Mouse (Mus musculus) CH12.LX (cell line): Measurements from ENCODE around the gene Mavs. TPM values are rescaled to one million over a fixed set of nuclear protein-coding genes. Genes with fewer than 3 reads are reported as not detected.

Source experiments
- DNase-seq: peaks from one replicate; pipeline ENCODE4 v3.0.0-alpha.2; 2013; ENCODE audit errors: extremely low read depth
- H3K27ac ChIP-seq: 2 replicates; pipeline ENCODE4 v1.5.1; 2012; ENCODE audit warnings: low read depth, mild to moderate bottlenecking, control low read depth, moderate library complexity; ENCODE audit not compliant: insufficient read depth
- H3K27me3 ChIP-seq: replicated peaks from 2 replicates; pipeline ENCODE3; 2012; ENCODE audit warnings: inconsistent platforms
- H3K36me3 ChIP-seq, 2 experiments: replicated peaks in 1 of 2; 2 replicates each; pipeline versions ENCODE3 to v1.6.1; 2012; ENCODE audit warnings: inconsistent platforms in 1 of 2, low read length in 1 of 2, mild to moderate bottlenecking in 1 of 2, mixed read lengths in 1 of 2, moderate library complexity in 1 of 2; ENCODE audit not compliant: control insufficient read depth in 1 of 2, insufficient read depth in 1 of 2
- H3K4me1 ChIP-seq, 2 experiments: 2 replicates each; pipeline ENCODE4 v1.6.1; 2012; ENCODE audit warnings: inconsistent platforms in 1 of 2, moderate library complexity in 1 of 2; ENCODE audit not compliant: insufficient read depth in 2 of 2, control insufficient read depth in 1 of 2
- H3K4me2 ChIP-seq: 2 replicates; pipeline ENCODE4 v1.6.1; 2012; ENCODE audit warnings: low read depth, mild to moderate bottlenecking, control low read depth; ENCODE audit not compliant: poor library complexity, insufficient read depth, severe bottlenecking
- H3K4me3 ChIP-seq, 3 experiments: fragments of 150-350 bp in 1 of 3; sonication (generic) in 1 of 3; replicated peaks in 1 of 3; 2 replicates each; pipeline versions ENCODE3 to v1.5.1; 2011 to 2012; ENCODE audit warnings: low read depth in 2 of 3, low read length in 2 of 3, mild to moderate bottlenecking in 2 of 3, moderate library complexity in 2 of 3, control low read depth in 1 of 3, improper control_type of control experiment in 1 of 3, inconsistent platforms in 1 of 3, mixed read lengths in 1 of 3; ENCODE audit not compliant: poor library complexity in 1 of 3
- H3K79me2 ChIP-seq: replicated peaks from 2 replicates; pipeline ENCODE4 v1.6.1; 2012; ENCODE audit warnings: mild to moderate bottlenecking, moderate library complexity; ENCODE audit not compliant: control insufficient read depth, poor library complexity, insufficient read depth, severe bottlenecking; ENCODE audit errors: extremely low read depth
- H3K9ac ChIP-seq: 2 replicates; pipeline ENCODE4 v1.6.1; 2012; ENCODE audit warnings: low read depth, mild to moderate bottlenecking, control low read depth, moderate library complexity; ENCODE audit not compliant: insufficient read depth
- H3K9me3 ChIP-seq: replicated peaks from 2 replicates; pipeline ENCODE3; 2012; ENCODE audit warnings: low read length, inconsistent platforms, mixed read lengths
- BHLHE40 ChIP-seq: IDR thresholded peaks from 2 replicates; pipeline ENCODE4 v1.6.1; 2011; ENCODE audit warnings: mild to moderate bottlenecking, low read depth, low read length, improper control_type of control experiment
- CHD1 ChIP-seq: IDR thresholded peaks from 2 replicates; pipeline ENCODE4 v1.6.1; 2012; ENCODE audit warnings: low read depth, low read length, improper control_type of control experiment, inconsistent platforms
- CHD2 ChIP-seq: IDR thresholded peaks from 2 replicates; pipeline ENCODE4 v1.6.1; 2011; ENCODE audit warnings: low read length, improper control_type of control experiment
- CTCF ChIP-seq, 2 experiments: IDR thresholded peaks in 1 of 2; conservative IDR thresholded peaks in 1 of 2; 2 replicates each; pipeline ENCODE4 v1.5.1; 2011 to 2012; ENCODE audit warnings: low read depth in 2 of 2, low read length in 2 of 2, improper control_type of control experiment in 1 of 2, inconsistent platforms in 1 of 2, mild to moderate bottlenecking in 1 of 2, moderate library complexity in 1 of 2
- ELF1 ChIP-seq: IDR thresholded peaks from 2 replicates; pipeline ENCODE4 v1.6.1; 2014; ENCODE audit warnings: low read depth, mild to moderate bottlenecking, inconsistent platforms, low read length, improper control_type of control experiment
- GABPA ChIP-seq: IDR thresholded peaks from 2 replicates; pipeline ENCODE4 v1.6.1; 2012; ENCODE audit warnings: low read depth, low read length, improper control_type of control experiment, inconsistent platforms; ENCODE audit not compliant: insufficient replicate concordance
- HCFC1 ChIP-seq: IDR thresholded peaks from 2 replicates; pipeline ENCODE4 v1.6.1; 2012; ENCODE audit warnings: low read depth, mild to moderate bottlenecking, inconsistent platforms, low read length, improper control_type of control experiment
- IRF4 ChIP-seq: IDR thresholded peaks from 2 replicates; pipeline ENCODE4 v1.6.1; 2014; ENCODE audit warnings: low read depth, mild to moderate bottlenecking, inconsistent platforms, low read length, improper control_type of control experiment
- JUN ChIP-seq: IDR thresholded peaks from 2 replicates; pipeline ENCODE4 v1.6.1; 2011; ENCODE audit warnings: low read depth, mild to moderate bottlenecking, low read length, improper control_type of control experiment, moderate library complexity; ENCODE audit not compliant: insufficient read depth
- MAFK ChIP-seq: IDR thresholded peaks from 2 replicates; pipeline ENCODE4 v1.6.1; 2011; ENCODE audit warnings: low read length, improper control_type of control experiment; ENCODE audit not compliant: insufficient replicate concordance
- MAX ChIP-seq: IDR thresholded peaks from 2 replicates; pipeline ENCODE4 v1.6.1; 2011; ENCODE audit warnings: low read length, improper control_type of control experiment
- MYC ChIP-seq: IDR thresholded peaks from 2 replicates; pipeline ENCODE4 v1.6.1; 2011; ENCODE audit warnings: low read depth, mild to moderate bottlenecking, improper control_type of control experiment, low read length
- NELFE ChIP-seq: IDR thresholded peaks from 2 replicates; pipeline ENCODE4 v1.6.1; 2011; ENCODE audit warnings: low read depth, low read length, improper control_type of control experiment
- RAD21 ChIP-seq: IDR thresholded peaks from 2 replicates; pipeline ENCODE4 v1.6.1; 2011; ENCODE audit warnings: low read depth, mild to moderate bottlenecking, low read length, improper control_type of control experiment, moderate library complexity
- RCOR1 ChIP-seq: conservative IDR thresholded peaks from 2 replicates; pipeline ENCODE4 v1.6.1; 2012; ENCODE audit warnings: low read depth, mild to moderate bottlenecking, inconsistent platforms, low read length, improper control_type of control experiment
- SIN3A ChIP-seq: IDR thresholded peaks from 2 replicates; pipeline ENCODE4 v1.6.1; 2012; ENCODE audit warnings: low read length, improper control_type of control experiment, inconsistent platforms
- TBP ChIP-seq: conservative IDR thresholded peaks from 2 replicates; pipeline ENCODE4 v1.6.1; 2011; ENCODE audit warnings: low read depth, low read length, improper control_type of control experiment
- UBTF ChIP-seq: IDR thresholded peaks from 2 replicates; pipeline ENCODE4 v1.6.1; 2012; ENCODE audit warnings: low read depth, mild to moderate bottlenecking, inconsistent platforms, low read length, improper control_type of control experiment, moderate library complexity
- USF2 ChIP-seq: conservative IDR thresholded peaks from 2 replicates; pipeline ENCODE4 v1.6.1; 2011; ENCODE audit warnings: low read depth, low read length, improper control_type of control experiment
- ZKSCAN1 ChIP-seq: IDR thresholded peaks from 2 replicates; pipeline ENCODE4 v1.6.1; 2012; ENCODE audit warnings: low read depth, inconsistent platforms, low read length, improper control_type of control experiment, borderline replicate concordance
- ZMIZ1 ChIP-seq: IDR thresholded peaks from 2 replicates; pipeline ENCODE4 v1.6.1; 2012; ENCODE audit warnings: low read depth, mild to moderate bottlenecking, inconsistent platforms, low read length, improper control_type of control experiment
- ZNF384 ChIP-seq: IDR thresholded peaks from 2 replicates; pipeline ENCODE4 v1.6.1; 2012; ENCODE audit warnings: low read depth, low read length, improper control_type of control experiment, inconsistent platforms
- dilution Hi-C: fragments of 300-500 bp; cut with MboI; formaldehyde crosslinking; loops from 2 replicates; pipeline ENCODE4 v1.14.3; 2020; ENCODE audit warnings: low sequenced_read_pairs; ENCODE audit not compliant: extremely low pct_unique_long_range_greater_than_20kb, extremely low pct_ligation_motif_present
- in situ Hi-C: fragments of 300-500 bp; cut with MboI; formaldehyde crosslinking; loops from 3 replicates; pipeline ENCODE4 v1.14.3; 2019; ENCODE audit warnings: low sequenced_read_pairs, low pct_ligation_motif_present, low pct_unique_long_range_greater_than_20kb, mixed read lengths
- polyA plus RNA-seq: library from polyadenylated mRNA; unstranded; fragments of >175 nt; gene quantifications from 2 replicates; pipeline ENCODE4 v1.2.1, GENCODE M21; 2012; ENCODE audit warnings: low read depth; ENCODE audit not compliant: insufficient read length
- total RNA-seq, 2 experiments: library from RNA; depleted of rRNA; stranded (reverse); fragments of 300-350 nt in 1 of 2; fragments of >200 nt in 1 of 2; gene quantifications; 2 replicates each; pipeline ENCODE4 v1.2.3; 2012 to 2014

Gene Mavs
- total and polyA plus RNA-seq, 3 experiments, result 18.5 to 34.5 (median 25.6) TPM

GRCm38 (mm10) chr2:131220030-131220429 is 13.8 kb upstream of the Mavs start:
- Histone ChIP-seq H3K27me3 (peaks cover 1% of the 10 kb centered on the region), H3K9ac (no peak overlapping the region), H3K4me3 (no peak overlapping the region), H3K4me2 (no peak overlapping the region), H3K4me1 (peaks cover 1 to 4% of the 10 kb centered on the region in 2 experiments; a peak in 2 of 4 replicates), H3K27ac (no peak overlapping the region), H3K79me2 (no peaks in the 10 kb centered on the region), H3K36me3 (no peaks in the 10 kb centered on the region), H3K9me3 (peaks cover 2% of the 10 kb centered on the region)
- dilution Hi-C loops, result no loop called here
- DNase-seq, result no peak
- TF ChIP-seq CTCF (conservative IDR thresholded peaks at IDR 0.05 in 1 of 2, IDR thresholded peaks at IDR 0.05 in 1 of 2; ENCODE audit: low read depth in 2 of 2, low read length in 2 of 2) (no peak), MYC (no peak), RAD21 (no peak), ZKSCAN1 (no peak), BHLHE40 (no peak), GABPA (no peak), ZMIZ1 (no peak), TBP (no peak), UBTF (no peak), NELFE (no peak)
- in situ Hi-C loops, result no loop called here

DNA sequence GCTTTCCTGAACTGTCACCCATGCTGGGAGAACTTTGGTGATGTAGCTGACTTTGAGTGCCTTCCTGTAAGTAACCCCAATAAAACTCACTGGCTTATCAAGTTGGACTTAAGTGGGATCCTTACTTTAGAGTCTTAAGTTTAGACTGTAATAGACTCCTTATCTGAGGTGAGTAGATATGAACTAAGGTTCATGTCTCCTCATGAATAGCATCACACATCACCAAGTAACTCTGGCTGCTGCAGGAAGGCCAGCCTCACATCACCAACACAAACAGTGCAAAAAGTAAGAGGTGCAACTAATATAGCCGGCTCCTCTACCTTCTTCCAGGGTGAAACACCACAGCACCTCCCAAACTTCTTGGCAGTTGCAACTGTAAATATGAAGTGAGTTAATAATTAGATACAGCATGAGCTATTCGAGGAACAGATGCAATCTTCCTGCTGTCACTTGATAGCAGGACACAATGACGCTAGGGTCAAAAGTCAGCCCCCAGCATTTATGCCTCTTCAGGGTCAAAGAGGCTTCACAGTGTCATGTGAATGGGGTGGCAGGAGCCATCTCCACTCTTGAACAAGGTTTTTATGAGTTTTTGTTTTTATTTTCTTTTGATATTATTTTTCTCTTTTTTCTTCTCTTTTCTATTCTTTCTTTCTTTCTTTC is 11.9 kb upstream of the Mavs start:
- dilution Hi-C loops, result no loop called here
- Histone ChIP-seq H3K9ac (no peak overlapping the region), H3K36me3 (no peaks in the 10 kb centered on the region)
- TF ChIP-seq USF2, result no peak
- no peak for TF ChIP-seq GABPA
- TF ChIP-seq ZNF384, result no peak
- no peak for TF ChIP-seq HCFC1
- TF ChIP-seq IRF4, result no peak
- TF ChIP-seq ZMIZ1, result no peak
- TF ChIP-seq MAFK, result no peak
- TF ChIP-seq CTCF (conservative IDR thresholded peaks at IDR 0.05 in 1 of 2, IDR thresholded peaks at IDR 0.05 in 1 of 2; ENCODE audit: low read depth in 2 of 2, low read length in 2 of 2), result no peak
- no peak for TF ChIP-seq MAX
- no peak for TF ChIP-seq JUN
- no peak for TF ChIP-seq RCOR1
- no peak for TF ChIP-seq SIN3A
- TF ChIP-seq CHD2, result no peak
- TF ChIP-seq BHLHE40, result no peak
- TF ChIP-seq ELF1, result no peak
- TF ChIP-seq CHD1, result no peak
- TF ChIP-seq, all 38 proteins: peak for 0
- in situ Hi-C loops, result no loop called here
- H3K9me3 ChIP-seq, result peaks cover 2% of the 10 kb centered on the region
- no peak for DNase-seq
- H3K27ac ChIP-seq, result no peak overlapping the region
- no peak overlapping the region for H3K4me2 ChIP-seq
- no peaks in the 10 kb centered on the region for H3K79me2 ChIP-seq
- H3K4me3 ChIP-seq, result no peak overlapping the region
- H3K27me3 ChIP-seq, result peaks cover 1% of the 10 kb centered on the region
- H3K4me1 ChIP-seq, result peaks cover 6 to 10% of the 10 kb centered on the region in 2 experiments
